Mouse (Mus musculus): Measurements from ENCODE around the gene Ptges.
"Not testable (repeated sequence)": the region's sequence is repeated elsewhere in the genome, so short reads cannot be mapped to it uniquely, and the experiment has no call there.

The Ptges gene

GRCm38 (mm10) chr2:30929483-30930045, at the start of gene Ptges:
TSS of gene Ptges (minus strand) at chr2:30929863.
- DNase-seq: peak; percentile 80 to 81

GRCm38 (mm10) chr2:30967352-30968327, 38.0 kb upstream of the Ptges start, which contains the start of gene Tor1a:
TSS of gene Tor1a (minus strand) at chr2:30967933.
- DNase-seq: peak; percentile 90 to 93

GRCm38 (mm10) chr2:30966826-30967225, 37.2 kb upstream of the Ptges start:
- peak in 1 of 2 experiments; percentile 15 for DNase-seq

GRCm38 (mm10) chr2:30965627-30966026, 36.0 kb upstream of the Ptges start:
- DNase-seq: no peak

- DNase-seq: no peak
These were observed 33.0 kb upstream of the Ptges start for GRCm38 (mm10) chr2:30962570-30963254.

GRCm38 (mm10) chr2:30959856-30960255, 30.2 kb upstream of the Ptges start:
- no peak for DNase-seq

- DNase-seq: no peak
These were observed 29.1 kb upstream of the Ptges start for GRCm38 (mm10) chr2:30958726-30959125.

GRCm38 (mm10) chr2:30957511-30957910, 27.8 kb upstream of the Ptges start:
- no peak for DNase-seq

GRCm38 (mm10) chr2:30954797-30955196, 25.1 kb upstream of the Ptges start:
- no peak for DNase-seq

- peak; percentile 89 for DNase-seq
These were observed 23.3 kb upstream of the Ptges start, which contains the start of gene Tor1b for GRCm38 (mm10) chr2:30952824-30953490. TSS of gene Tor1b (plus strand) at chr2:30952959.

GRCm38 (mm10) chr2:30952457-30952823, 22.8 kb upstream of the Ptges start:
- DNase-seq: peak in 1 of 2 experiments; percentile 11

- peak; percentile 76 to 80 for DNase-seq
These were observed 12.9 kb upstream of the Ptges start for GRCm38 (mm10) chr2:30942603-30943011.

GRCm38 (mm10) chr2:30942116-30942515, 12.5 kb upstream of the Ptges start:
- DNase-seq: not testable (repeated sequence)

GRCm38 (mm10) chr2:30941586-30941985, 11.9 kb upstream of the Ptges start:
- DNase-seq: no peak

- no peak for DNase-seq
These were observed 8.9 kb upstream of the Ptges start for GRCm38 (mm10) chr2:30938574-30938991.

GRCm38 (mm10) chr2:30937731-30938130, 8.1 kb upstream of the Ptges start:
- peak in 1 of 2 experiments; percentile 44 for DNase-seq

GRCm38 (mm10) chr2:30936808-30937207, 7.1 kb upstream of the Ptges start:
- DNase-seq: no peak

- DNase-seq: peak; percentile 78 to 86
These were observed 4.3 kb upstream of the Ptges start for GRCm38 (mm10) chr2:30933917-30934450.

- DNase-seq: no peak
These were observed 3.4 kb upstream of the Ptges start for GRCm38 (mm10) chr2:30933032-30933431.

- no peak for DNase-seq
These were observed 2.3 kb upstream of the Ptges start for GRCm38 (mm10) chr2:30931922-30932321.

- not testable (repeated sequence) for DNase-seq
These were observed 1.2 kb upstream of the Ptges start for GRCm38 (mm10) chr2:30930846-30931245.

- DNase-seq: peak; percentile 56 to 63
These were observed 675 bp downstream of the Ptges start for GRCm38 (mm10) chr2:30928893-30929482.

Measured in lung, postnatal 4 days (tissue).